Mouse (Mus musculus) kidney, postnatal 4 days (tissue): ENCODE data around the gene Mchr1.
A peak's percentile ranks its signal among the peaks of the same experiment; 100 is the strongest.

Source experiments
- DNase-seq, 2 experiments: peaks; one replicate each; pipeline ENCODE4 v3.0.0; 2021; ENCODE audit warnings: mixed read lengths in 2 of 2

Mchr1 gene

GRCm38 (mm10) chr15:81277928-81278327, 42.6 kb downstream of the Mchr1 start:
- DNase-seq = peak; percentile 72 to 77

DNA sequence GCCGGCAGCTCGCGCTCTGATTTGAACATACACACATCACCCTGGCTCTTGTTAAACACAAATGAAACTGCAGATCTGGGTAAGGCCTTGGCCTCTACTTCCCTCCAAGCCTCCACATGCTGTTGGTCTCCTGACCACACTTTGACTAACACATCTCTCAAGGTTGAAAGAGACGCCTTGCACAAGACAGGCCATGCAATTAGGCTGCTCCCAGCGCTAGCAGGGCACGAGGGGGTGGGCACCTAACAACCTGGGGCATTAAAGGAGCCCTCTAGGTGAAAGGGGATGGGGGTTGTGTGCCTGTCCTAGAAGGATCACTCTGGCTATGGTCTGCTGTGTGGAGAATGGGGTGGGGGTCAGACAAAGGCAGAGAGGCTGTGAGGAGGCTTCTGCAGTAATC, 43.4 kb downstream of the Mchr1 start:
- DNase-seq = peak in 1 of 2 experiments; percentile 7

GRCm38 (mm10) chr15:81284121-81284734, 48.9 kb downstream of the Mchr1 start:
- no peak for DNase-seq
